Mouse (Mus musculus) ovary, adult 18-20 months (tissue): ENCODE results near the gene Bmp6.

ENCODE experiments used
- DNase-seq: peaks from one replicate; pipeline ENCODE4 v3.0.0; 2022; ENCODE audit warnings: low spot score, mixed read lengths

Gene Bmp6

DNA sequence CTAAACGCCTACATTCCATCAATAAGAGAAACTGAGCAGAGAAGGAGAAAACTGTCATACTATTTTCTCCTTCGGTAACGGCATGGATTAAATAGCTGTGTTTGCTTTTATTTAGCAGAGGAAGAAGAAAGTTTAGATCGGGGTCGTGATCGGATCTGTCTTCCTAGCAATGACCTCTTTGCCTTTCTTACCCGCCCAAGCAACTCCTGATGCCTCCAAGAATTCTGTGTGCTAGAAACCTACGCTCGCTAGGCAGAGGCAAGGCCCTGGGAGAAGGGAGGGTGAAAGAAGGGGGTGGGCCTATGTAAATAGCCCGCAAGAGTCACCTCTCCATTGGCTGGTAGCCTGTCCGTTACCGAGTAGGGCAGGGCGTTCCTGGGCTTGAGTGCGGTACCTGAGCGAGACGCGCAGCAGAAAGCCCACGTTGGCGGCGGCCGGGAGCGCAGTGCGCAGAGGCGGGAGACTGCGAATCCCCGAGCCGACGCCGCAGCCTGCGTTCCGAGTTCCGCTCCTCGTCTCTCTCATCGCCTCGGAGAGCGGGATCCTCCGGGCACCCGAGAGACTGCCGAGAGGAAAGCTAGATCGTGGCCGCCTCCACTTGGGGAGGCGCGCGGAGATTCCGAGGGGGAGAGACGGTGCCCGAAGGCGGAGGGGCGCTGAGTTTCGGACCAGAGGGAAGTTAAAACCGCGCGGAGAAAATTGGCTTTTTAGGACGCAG, at the start of gene Bmp6:
Gene Bmp6, plus strand, starts transcription at position 395 of the 718 bp plus-strand sequence.
- DNase-seq: peak; percentile 85

DNA sequence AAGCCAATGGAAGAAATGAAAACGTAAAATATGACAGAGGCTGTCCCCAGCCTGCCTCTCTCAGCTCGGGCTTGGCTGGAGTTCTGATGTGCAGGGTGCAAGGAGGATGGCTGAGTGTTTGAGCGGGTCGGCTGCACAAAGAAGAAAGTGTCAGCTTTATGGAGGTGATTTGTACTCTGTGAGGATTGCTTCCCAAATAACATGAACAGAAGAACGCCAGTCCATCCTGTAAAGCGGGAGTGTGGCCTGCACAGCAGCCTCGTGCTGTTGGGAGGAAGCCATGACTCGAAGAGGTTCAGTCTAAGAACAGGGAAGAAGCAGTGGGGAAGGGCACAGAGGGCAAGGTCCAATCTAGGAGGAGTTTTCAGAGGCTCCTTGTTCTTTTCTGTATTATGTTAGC, 48.7 kb upstream of the Bmp6 start:
- no peak for DNase-seq

DNA sequence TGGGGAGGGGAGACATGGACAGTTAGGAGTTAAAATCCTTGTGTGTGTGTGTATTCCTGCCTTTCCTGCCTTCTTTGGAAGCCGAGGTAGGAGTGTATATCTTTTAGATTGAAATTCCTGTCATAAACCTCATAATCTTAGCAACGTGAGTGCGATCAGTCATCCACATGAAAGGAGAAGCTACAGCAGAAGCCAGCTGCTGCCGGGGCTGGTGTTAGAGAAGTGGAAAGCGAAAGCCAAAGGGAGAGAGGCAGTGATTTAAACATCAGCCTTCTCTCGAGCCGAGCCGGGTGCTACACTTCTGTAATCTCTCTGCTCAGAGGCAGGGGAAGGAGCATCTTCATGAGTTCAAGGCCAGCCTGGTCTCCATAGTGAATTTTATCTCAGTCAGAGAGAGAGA, 48.3 kb upstream of the Bmp6 start:
- DNase-seq: no peak

DNA sequence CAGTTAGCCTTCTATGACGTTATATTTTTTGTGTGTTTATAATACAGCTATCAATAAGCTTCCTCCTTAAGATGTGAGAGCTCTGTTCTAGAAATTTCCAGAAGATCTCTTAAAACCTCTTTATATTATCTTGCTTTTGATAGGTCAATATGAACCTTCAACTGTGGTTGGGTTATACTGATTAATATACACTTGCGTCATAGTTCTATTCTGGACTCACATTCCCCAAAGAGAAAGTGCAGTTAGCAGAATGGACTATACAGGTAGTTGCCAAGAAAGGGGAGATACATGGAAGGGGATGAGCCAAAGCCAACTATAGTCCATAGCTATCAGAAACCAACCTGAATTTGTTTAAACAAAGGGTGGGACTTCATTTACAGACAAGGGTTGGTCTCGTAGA, 33.8 kb upstream of the Bmp6 start:
- DNase-seq: no peak

DNA sequence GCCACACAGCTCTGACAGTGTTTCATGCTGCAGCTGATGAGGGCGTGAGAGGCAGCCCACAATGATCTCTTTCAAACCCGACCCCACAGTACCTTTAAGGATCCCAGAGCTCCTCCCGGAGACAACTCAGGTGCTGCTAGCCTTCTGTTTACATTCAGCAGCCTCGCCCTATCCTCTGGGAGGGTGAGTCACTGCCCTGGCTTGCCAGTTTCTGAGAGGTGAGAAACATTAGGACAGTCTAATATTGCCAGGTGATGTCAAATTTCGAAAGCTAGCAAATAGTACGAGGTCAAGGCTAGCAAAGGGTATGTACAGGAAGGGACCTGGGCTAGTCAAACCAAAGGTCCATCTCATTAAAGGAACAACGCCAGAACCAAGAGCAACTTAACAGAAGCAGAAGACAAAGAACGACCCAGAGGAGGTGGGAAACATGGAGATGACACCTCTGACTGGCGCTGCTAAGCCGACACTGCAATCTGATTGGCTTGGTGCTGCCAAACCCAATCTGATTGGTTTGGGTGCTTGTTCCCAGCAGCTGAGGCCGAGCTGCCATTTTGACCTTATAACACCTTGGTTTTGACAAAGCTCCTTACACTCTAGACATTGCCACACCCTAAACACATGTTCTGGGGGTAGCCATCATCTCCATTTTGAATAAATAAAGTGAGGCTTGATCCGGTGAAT, 32.4 kb upstream of the Bmp6 start:
- no peak for DNase-seq

DNA sequence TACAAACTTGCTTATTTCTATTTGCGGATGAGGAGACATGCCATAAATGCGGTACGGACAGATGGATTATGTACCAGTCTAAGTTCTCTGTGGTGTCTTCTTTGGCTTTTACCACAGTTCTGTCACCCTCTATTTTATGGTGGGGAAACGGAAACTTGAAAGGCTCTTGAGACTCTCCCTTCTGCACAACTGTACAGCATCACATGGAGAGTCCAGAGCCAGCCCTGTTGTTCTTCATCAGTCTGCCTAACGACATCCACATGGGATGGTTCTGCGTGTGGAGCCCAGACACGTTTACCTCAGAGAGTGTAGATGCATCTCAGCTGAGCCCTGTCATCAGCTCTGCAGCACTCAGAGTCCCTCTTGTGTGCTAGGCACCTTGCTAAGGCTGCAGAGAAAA, 30.3 kb upstream of the Bmp6 start:
- DNase-seq: no peak

DNA sequence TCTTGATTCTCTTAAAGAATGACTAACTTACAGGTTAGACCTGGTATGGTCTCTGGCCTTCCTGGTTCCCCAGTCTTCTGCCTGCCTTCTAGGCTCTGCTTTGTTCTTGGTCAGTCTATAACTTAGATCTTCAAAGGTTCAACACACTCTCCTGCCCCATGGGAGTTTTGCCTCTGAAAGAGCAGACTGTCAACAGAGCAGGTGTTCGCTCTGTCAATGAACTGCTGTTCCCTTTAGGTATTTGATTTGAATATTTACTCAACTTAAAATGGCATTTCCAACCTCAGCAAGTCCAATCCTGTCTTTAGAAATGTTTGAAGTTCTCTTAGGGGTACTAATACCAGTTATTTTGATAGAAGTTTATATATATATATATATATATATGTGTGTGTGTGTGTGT, 26.5 kb upstream of the Bmp6 start:
- DNase-seq: no peak

DNA sequence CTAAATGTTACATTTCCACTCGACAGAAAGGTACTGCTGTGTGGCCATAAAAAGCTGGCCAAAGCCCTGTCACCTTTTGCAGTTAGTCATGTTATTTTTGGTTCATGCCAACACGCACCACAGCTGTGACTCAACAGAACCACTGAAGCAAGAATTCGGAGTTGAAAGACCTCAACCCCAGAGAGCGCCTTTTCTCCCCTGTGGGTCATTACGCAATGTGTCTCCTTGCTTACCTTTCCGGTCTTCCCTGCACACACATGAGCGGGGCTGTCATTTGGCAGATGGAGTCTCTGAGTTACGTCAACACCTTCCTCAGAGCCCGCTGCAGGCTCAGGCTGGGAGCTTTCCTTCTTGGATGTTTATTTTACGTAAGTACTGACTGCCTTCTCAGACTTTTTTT, 24.6 kb upstream of the Bmp6 start:
- no peak for DNase-seq

DNA sequence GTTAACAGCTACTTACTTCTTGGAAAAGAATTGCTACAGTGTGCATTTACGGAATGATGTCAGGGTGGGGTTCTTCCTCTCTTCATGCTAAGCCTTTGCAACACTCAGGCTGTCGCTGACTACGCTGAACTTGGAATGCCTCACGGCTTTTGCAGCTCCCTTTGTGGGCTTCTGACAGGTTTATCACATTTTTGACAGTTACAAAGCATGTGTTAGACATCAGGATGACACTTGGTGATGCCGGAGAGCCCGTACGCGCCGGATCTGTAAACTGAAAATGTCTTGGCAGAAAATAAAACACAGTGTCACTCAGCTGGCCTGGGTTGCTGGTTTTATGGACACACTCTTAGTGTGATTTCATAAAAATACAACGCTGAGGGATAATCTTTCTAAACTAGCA, 20.5 kb upstream of the Bmp6 start:
- DNase-seq: no peak

DNA sequence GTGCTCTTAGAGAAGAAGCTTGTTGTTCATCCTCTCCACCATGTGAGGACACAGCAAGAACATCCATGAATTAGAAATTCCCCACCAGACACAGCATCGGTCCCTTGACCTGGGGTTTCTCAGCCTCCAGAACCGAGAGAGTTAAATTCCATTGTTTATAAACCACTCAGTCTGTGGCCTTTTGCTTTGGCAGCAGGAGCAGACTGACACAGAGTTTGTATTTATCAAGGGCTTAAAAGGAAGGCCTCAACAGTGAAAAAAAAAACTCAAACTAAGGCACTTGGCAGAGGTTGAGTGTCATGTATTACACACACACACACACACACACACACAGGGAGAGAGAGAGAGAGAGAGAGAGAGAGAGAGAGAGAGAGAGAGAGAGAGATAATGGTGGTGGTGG, 17.5 kb upstream of the Bmp6 start:
- no peak for DNase-seq

DNA sequence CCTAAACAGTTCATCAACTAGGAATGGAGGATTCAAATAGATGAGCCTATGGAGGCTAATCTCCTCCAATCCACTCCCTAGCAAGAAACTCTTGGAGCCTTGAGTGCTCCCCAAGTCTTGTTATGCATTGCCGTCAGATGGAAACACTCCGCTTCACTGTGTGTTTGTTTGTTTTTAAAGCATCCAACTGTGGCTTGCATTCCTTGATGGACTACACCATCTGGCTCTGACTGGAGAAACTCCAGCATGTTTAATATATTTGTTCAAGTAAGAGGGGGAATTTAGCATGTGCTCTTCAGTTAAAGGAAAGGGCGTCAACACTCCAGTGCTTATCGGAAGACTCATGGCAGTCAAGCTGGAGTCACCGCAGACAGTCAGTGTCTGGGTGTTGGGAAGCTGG, 11.4 kb upstream of the Bmp6 start:
- no peak for DNase-seq

DNA sequence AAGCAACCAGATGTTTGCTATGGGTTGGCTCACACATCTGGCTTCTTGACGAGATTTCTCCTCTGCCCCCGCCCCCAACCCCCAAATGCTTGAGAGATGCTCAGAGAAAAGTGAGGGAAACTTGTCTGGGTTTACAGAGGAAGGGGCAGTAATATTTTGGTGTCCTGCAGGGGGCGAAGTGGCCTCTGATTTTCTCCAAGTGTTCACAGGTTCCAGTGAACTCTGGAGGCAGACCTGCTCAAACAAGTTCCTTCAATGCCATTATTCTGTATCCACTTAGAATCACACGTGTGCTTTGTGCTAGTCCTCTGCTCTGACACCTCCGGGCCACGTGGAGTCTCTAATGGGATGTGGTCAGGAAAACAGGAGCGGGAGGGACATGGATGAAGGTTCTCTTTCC, 2.3 kb upstream of the Bmp6 start:
- no peak for DNase-seq

DNA sequence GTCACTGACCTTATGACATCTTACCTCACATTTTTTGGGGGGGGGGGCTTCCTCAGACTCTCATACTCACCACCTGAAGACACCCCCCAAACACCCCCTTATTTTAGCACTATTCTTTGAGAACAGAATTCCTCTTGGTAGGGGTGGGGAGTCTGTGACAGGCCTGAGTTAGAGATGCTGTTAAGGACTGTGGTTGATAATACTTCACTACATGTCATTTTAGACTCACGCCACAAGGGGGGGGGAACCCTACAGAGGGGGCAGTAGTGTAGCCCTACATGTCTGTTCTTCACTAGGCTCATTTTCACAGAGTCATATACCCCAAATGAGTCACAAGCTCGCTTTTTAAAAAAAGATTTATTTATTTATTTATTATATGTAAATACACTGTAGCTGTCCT, 1.7 kb upstream of the Bmp6 start:
- no peak for DNase-seq

DNA sequence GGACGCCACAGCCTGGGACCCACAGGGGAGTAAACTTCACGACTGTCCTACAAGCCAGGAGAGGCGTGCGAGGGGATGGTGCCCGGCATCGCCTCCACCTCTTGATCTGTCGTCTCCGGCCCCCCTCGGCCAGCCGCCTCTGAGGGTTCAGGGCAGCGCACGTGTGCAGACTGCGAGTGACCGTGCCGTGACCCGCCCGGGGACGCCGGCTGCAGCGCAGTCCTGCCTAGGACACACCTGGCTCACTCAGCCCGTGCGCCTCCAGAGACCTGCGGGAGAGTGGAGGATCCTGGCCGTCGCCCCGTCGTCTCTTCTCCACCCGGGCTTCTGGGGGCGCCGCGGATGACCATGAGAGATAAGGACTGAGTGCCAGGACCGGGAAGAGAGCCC, 519 bp downstream of the Bmp6 start:
- DNase-seq: no peak

DNA sequence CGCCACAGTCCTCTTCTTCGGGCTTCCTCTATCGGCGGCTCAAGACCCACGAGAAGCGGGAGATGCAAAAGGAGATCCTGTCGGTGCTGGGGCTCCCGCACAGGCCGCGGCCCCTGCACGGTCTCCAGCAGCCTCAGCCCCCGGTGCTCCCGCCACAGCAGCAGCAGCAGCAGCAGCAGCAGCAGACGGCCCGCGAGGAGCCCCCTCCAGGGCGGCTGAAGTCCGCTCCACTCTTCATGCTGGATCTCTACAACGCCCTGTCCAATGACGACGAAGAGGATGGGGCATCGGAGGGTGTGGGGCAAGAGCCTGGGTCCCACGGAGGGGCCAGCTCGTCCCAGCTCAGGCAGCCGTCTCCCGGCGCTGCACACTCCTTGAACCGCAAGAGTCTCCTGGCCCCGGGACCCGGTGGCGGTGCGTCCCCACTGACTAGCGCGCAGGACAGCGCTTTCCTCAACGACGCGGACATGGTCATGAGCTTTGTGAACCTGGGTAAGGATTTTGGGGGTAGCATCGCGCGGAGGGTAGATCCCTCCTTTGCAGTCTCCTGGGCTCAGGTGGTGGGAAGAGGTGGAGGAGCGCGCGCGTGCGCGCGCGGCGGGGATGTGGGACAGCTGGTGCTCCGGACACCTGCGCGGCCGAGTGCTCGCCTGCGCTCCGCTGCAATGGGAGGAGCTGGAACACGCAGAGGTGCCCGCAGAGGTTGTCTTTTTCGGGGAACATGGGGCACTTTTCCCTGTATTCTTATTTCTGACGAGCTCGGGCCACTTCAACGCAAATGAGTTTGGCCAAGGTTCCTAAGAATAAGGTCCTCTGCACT, 1.4 kb downstream of the Bmp6 start:
- no peak for DNase-seq

DNA sequence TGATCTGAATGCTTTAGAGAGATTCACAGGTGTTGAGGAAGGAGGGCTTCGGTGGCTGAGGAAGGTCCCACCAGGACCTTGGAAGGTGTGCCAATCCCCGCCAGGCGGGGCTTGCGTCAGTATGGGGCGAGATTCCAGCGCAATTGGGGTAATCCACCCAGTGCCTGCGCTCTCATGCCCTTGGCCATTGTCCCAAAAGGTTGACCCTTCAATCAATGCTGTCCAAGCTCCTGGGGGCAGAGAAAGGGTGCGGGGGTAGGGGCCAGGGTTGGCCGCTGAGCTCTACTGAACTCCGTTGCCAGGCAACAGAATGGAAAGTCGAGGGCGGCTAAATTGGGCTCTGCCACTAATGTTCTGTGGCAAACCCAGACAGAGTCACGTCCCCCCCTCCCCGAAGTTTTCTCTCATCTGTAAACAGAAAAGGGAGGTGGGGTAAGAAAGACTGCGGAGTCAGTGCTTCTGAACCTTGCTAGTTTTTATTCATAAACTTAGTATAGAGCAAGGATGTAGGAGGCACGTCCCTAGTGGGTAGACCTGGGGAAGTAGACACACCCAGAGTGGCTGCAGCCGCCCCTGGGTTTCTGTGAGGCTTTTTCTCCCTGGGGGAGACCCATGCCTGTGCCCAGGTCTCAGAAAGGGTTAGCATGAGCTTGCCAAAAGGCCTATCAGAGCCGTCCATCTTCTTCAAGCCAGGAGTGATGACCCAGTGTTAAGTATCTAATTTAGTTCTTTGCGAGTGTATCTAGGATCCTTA, 2.3 kb downstream of the Bmp6 start:
- peak; percentile 37 for DNase-seq

DNA sequence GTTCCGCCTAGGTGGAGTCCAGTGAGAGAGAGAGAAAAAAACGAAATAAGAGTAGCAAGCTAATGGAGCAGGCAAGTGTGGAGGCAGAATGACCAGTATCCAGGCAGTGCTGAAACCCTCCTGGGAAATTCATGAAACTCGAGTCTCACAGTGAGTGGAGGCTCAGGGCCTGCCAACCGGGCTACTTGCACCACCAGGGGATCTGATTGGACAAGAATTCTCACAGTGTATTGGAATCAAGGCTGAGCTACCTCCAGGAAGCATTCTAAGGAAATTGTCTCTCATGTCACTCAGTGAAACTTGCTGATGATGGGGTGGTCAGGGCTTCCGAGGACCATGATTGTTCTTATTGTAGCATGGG, 2.8 kb downstream of the Bmp6 start:
- no peak for DNase-seq

DNA sequence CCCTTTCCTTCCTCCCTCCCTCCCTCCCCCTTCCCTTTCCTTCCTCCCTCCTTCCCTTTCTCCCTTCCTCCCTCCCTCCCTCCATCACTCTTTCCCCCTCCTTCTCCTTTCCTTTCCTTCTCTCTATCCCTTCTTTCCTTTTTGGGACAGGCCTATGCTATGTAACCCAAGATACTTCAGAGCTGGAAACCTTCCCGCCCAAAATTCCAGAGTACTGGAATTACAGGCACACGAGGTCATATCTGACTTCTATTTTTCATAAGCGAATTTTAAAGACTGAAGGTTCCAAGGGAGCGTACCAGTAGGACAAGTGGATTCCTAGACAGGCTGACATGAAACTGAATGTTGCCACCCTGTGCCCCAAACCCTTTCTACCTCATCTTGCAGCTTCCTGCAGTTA, 4.1 kb downstream of the Bmp6 start:
- no peak for DNase-seq

DNA sequence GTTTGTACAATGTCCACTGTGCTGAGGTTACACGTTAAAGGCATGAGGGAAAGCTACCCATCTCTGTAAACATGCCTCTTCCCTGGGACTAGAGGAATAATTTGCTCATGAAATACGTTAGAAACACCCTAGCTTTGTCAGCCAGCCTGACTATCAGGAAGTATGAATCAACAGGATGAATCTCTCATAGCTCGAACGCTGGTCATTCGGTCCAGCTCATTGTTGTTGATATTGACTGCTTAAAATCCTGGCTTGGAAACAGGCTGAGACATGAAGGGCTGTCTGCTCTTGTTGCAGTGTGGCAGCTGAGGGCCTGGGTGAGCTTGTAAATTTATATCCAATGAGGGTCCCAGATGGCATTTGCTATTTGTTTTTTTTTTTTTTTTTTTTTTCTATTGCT, 4.9 kb downstream of the Bmp6 start:
- no peak for DNase-seq

DNA sequence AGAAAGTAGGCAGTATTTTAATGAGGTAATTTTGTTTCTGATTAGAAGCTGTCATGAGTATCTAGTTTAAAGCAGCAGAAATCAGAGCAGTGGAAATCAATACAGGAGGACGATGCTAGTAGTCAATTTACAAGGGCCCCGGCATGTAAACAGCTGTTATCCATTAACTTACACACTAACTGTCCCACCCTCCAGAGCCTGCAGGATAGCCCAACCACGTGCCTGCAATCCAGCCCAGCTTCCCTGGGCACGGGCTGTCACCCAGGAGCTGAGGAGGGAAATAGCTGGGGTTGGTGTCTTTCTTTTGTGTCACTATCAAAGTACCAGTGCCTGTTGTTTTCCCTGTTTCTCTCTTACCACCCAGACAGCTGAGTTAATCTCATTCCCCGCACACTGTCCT, 7.1 kb downstream of the Bmp6 start:
- DNase-seq: no peak

DNA sequence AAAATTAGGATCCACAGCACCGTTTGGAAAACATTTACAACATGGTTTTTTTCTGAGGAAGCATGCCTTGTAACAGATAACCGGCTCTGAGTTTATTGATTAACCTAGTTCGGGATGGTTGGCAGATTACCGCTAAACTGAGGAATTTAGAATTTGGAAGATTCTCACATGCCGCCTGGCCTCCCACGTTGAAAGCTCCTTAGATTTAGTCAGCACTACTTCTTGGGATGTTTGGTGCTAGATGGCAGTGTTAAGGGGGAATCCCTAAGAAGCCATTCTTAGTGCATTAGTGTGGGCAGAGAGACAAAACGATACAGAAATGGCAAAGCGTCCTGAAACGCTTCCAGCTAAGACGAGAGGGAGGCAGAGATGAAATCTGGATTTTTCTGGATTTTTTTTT, 8.1 kb downstream of the Bmp6 start:
- DNase-seq: no peak

DNA sequence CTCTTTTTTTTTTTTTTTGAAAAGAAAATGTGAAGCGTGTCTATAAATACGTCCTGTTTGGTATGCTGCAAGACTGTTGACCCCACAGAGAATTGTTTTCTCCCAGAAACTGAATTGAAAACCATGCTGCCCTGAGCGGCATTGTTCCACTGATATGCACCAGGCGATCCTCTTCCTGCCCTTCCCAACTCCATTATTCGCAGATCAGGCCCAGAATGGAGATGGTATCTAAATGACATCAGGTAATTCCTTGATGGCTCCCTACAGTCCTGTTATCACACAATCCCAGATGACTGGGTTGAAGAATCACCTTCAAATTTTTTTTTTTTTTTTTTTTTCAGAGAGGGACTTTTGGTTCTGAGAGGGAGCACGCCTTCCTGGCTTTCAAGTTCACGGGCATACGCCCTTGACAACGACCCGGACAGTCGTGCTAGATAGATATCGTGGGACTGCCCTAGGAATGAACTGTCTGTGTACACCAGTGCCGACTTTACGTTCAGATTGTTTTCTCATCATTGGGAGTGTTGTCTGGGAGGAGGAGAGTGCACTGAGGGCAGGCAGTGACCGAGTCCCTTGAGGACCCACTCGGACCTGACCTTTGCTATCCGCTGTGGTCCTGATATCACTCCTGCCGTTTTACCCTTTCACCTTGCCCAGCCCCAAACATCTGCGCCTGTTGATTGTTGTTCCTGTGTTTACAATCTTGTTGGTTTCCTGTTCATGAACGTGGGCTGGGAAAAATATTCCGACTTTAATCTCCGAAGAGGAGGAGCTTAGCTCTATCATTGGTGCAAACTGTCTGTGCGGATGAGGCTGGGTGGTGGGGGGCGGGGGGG, 8.7 kb downstream of the Bmp6 start:
- DNase-seq: no peak
